Mouse (Mus musculus) liver, embryonic 13.5 days (tissue): ENCODE results near the gene Tmem215. TPM values are rescaled to one million over a fixed set of nuclear protein-coding genes. Genes with fewer than 3 reads are reported as not detected.

Experiments
- ATAC-seq: fragments of 200-750 bp; cut with Nextera tagmentation; 2 replicates; pipeline ENCODE4 v1.8.0; 2017; ENCODE audit warnings: low read depth, mild to moderate bottlenecking, moderate number of reproducible peaks, moderate library complexity
- DNase-seq: peaks from one replicate; pipeline ENCODE4 v3.0.0; 2022
- H3K27ac ChIP-seq: fragments of 300-500 bp; sonication (generic); 2 replicates; pipeline ENCODE4 v1.5.1; 2015; ENCODE audit warnings: moderate library complexity, mild to moderate bottlenecking, inconsistent platforms
- H3K27me3 ChIP-seq: fragments of 300-500 bp; sonication (generic); 2 replicates; pipeline ENCODE4 v1.6.1; 2015; ENCODE audit warnings: mild to moderate bottlenecking, inconsistent platforms
- H3K36me3 ChIP-seq: fragments of 300-500 bp; sonication (generic); 2 replicates; pipeline ENCODE4 v1.6.1; 2015; ENCODE audit warnings: mild to moderate bottlenecking, inconsistent platforms
- H3K4me1 ChIP-seq: fragments of 300-500 bp; sonication (generic); replicated peaks from 2 replicates; pipeline ENCODE4 v1.6.1; 2015; ENCODE audit warnings: inconsistent platforms
- H3K4me2 ChIP-seq: fragments of 300-500 bp; sonication (generic); 2 replicates; pipeline ENCODE4 v1.6.1; 2015; ENCODE audit warnings: inconsistent platforms, mild to moderate bottlenecking, moderate library complexity
- H3K4me3 ChIP-seq: fragments of 300-500 bp; sonication (generic); replicated peaks from 2 replicates; pipeline ENCODE4 v1.5.1; 2015; ENCODE audit warnings: mild to moderate bottlenecking, inconsistent platforms
- H3K9ac ChIP-seq: fragments of 300-500 bp; sonication (generic); 2 replicates; pipeline ENCODE4 v1.6.1; 2015; ENCODE audit warnings: mild to moderate bottlenecking, inconsistent platforms
- H3K9me3 ChIP-seq: fragments of 300-500 bp; sonication (generic); replicated peaks from 2 replicates; pipeline ENCODE4 v1.6.1; 2016; ENCODE audit warnings: inconsistent platforms
- WGBS: fragments of 180-500 bp; shearing (Covaris S2); methylation state at CpG from one replicate; pipeline ENCODE4 v1.1.7; 2015; ENCODE audit not compliant: insufficient replicate concordance; 5-methylcytosine and 5-hydroxymethylcytosine counted together
- polyA plus RNA-seq: library from polyadenylated mRNA; unstranded; fragments of >200 nt; fragmentation: Nextera tagmentation; extraction: Ambion mirVana; gene quantifications from 2 replicates; pipeline ENCODE4 v1.2.1, GENCODE M21; 2015

The Tmem215 gene
- polyA plus RNA-seq = 0.08 and 0.30 TPM in 2 replicates

DNA sequence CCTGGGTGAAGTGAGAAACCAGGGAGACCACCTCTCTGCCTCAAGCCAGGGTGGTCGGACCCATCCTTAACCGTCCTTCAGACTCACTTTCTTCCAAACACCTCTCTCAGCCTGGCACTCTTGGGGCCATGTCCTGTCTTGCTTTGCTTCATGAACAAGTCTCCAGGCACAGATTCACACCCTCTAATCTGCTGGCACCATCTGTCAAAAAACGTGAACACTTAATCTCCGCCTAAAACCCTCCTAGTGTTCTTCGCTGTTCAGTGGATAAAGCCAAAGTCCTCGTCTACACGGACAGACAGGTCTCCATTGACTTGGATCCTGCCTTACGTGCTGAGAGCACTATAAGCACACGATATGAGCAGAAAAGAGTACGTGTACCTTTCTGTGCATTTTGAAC lies at the start of gene Tmem215:
Tmem215 (plus strand) TSS at position 301 of the 400 bp plus-strand sequence.
- Histone ChIP-seq H3K27ac (no peak within 1 kb of the TSS), H3K9me3 (no peaks in the 10 kb centered on the region), H3K27me3 (peaks cover 35% of the 10 kb centered on the region), H3K4me1 (no peaks in the 10 kb centered on the region), H3K36me3 (no peaks in the 10 kb centered on the region), H3K4me3 (peak within 1 kb of the TSS; percentile 24), H3K4me2 (peak within 1 kb of the TSS; percentile 47), H3K9ac (no peak within 1 kb of the TSS)
- DNase-seq (no peak), ATAC-seq (no peak)
- WGBS = 67% methylated on average over 10 of the region's 10 CpGs

- Histone ChIP-seq H3K9me3 (0 out of 2 replicates have a peak, but pooled peaks cover 9% of the 10 kb centered on the region), H3K9ac (no peak overlapping the region), H3K27ac (no peak overlapping the region), H3K36me3 (no peaks in the 10 kb centered on the region), H3K4me1 (0 out of 2 replicates have a peak, but pooled peaks cover 2% of the 10 kb centered on the region), H3K4me2 (no peak overlapping the region), H3K4me3 (no peak overlapping the region), H3K27me3 (no peaks in the 10 kb centered on the region)
- 7% methylated on average over 5 of the region's 5 CpGs for WGBS
- ATAC-seq (no peak), DNase-seq (peak; percentile 2)
These were observed 40.1 kb upstream of the Tmem215 start for GRCm38 (mm10) chr4:40431916-40432315.

GRCm38 (mm10) chr4:40433379-40433778 lies 38.6 kb upstream of the Tmem215 start:
- WGBS = 53% methylated on average over 3 of the region's 3 CpGs
- H3K9me3 ChIP-seq = 0 out of 2 replicates have a peak, but pooled peaks cover 12% of the 10 kb centered on the region
- H3K36me3 ChIP-seq = no peaks in the 10 kb centered on the region
- no peak for DNase-seq
- H3K4me1 ChIP-seq = 0 out of 2 replicates have a peak, but pooled peaks cover 2% of the 10 kb centered on the region
- H3K9ac ChIP-seq = no peak overlapping the region
- no peak overlapping the region for H3K4me2 ChIP-seq
- H3K27ac ChIP-seq = no peak overlapping the region
- H3K27me3 ChIP-seq = no peaks in the 10 kb centered on the region
- H3K4me3 ChIP-seq = no peak overlapping the region
- no peak for ATAC-seq

DNA sequence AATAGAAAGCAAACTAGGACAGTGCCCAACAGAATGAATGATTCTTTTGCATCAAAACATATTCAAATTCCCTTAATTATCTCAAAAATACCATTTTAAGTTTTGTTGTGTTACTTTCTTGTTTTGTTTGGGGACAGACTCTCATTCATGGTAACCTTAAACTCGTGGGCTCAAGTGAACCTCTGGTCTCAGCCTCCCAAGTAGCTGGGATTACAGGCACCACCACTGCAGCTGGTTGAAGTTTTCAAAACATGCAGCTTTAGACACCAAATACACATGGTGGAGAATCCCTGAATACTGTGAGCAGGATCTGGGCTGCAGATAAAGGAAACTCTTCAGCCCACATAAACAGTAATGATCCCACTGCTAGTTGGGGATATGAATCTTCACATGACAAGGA lies 37.6 kb upstream of the Tmem215 start:
- Histone ChIP-seq H3K4me3 (no peak overlapping the region), H3K27me3 (no peaks in the 10 kb centered on the region), H3K36me3 (no peaks in the 10 kb centered on the region), H3K27ac (no peak overlapping the region), H3K9me3 (0 out of 2 replicates have a peak, but pooled peaks cover 12% of the 10 kb centered on the region), H3K4me2 (no peak overlapping the region), H3K9ac (no peak overlapping the region), H3K4me1 (0 out of 2 replicates have a peak, but pooled peaks cover 2% of the 10 kb centered on the region)
- DNase-seq (no peak), ATAC-seq (no peak)
- 49% methylated on average over 1 of the region's 1 CpGs for WGBS

- WGBS = 78% methylated on average over 9 of the region's 9 CpGs
- ATAC-seq = no peak
- no peak for DNase-seq
- H3K36me3 ChIP-seq = no peaks in the 10 kb centered on the region
- no peak overlapping the region for H3K9ac ChIP-seq
- H3K27ac ChIP-seq = no peak overlapping the region
- no peaks in the 10 kb centered on the region for H3K4me1 ChIP-seq
- H3K9me3 ChIP-seq = no peaks in the 10 kb centered on the region
- H3K27me3 ChIP-seq = no peaks in the 10 kb centered on the region
- no peak overlapping the region for H3K4me2 ChIP-seq
- H3K4me3 ChIP-seq = no peak overlapping the region
These were observed 28.4 kb upstream of the Tmem215 start for GRCm38 (mm10) chr4:40443565-40443964.

DNA sequence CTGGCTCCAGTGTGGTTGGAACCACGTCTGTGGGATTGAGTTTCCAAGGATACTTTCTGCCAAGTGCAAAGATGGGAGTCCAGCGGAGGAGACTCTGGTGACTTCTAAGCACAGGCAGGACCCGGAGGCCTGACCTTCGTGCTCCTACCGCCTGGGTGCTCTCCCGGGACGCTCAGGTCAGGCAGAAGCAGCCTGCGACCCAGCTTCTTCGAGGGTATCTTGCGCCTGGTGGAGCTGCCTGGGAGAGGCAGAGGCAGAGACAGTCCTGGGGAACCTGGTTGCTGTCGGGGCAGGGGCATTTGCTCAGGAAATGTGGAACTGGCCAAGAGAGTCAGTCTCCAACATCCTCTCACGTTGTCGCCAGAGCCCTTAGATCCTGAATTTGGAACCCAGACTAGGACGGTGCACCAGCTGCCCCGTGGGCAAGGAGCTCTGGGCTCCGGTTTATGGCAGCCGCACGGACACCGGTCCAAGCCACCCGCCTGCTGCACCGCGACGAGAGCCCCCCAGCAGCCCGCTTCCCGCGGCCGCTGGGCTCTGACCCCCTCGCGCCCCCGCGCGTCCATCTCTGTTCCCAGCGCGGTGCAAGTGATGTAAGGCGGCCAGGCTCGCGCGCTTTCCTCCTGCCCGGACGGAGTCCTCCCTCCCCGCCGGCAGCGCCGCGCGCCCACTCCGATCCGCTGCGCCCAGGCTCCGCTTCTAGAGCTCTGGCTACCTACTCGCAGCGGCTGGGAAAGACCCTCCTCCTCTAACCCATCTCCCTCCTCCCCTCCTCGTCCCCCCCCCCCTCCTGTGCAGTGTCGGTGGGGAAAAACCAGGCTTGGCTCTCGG lies 935 bp downstream of the Tmem215 start:
- H3K27me3 ChIP-seq = peaks cover 35% of the 10 kb centered on the region
- peak overlapping the region; percentile 24 for H3K4me3 ChIP-seq
- no peaks in the 10 kb centered on the region for H3K9me3 ChIP-seq
- DNase-seq = no peak
- H3K4me1 ChIP-seq = no peaks in the 10 kb centered on the region
- no peak overlapping the region for H3K9ac ChIP-seq
- H3K27ac ChIP-seq = no peak overlapping the region
- H3K36me3 ChIP-seq = no peaks in the 10 kb centered on the region
- 4% methylated on average over 55 of the region's 55 CpGs for WGBS
- peak overlapping the region; percentile 47 for H3K4me2 ChIP-seq
- no peak for ATAC-seq

GRCm38 (mm10) chr4:40473911-40474310 lies 1.9 kb downstream of the Tmem215 start:
- Histone ChIP-seq H3K9me3 (no peaks in the 10 kb centered on the region), H3K4me3 (no peak overlapping the region), H3K27ac (no peak overlapping the region), H3K27me3 (peaks cover 35% of the 10 kb centered on the region), H3K4me2 (no peak overlapping the region), H3K4me1 (no peaks in the 10 kb centered on the region), H3K36me3 (no peaks in the 10 kb centered on the region), H3K9ac (no peak overlapping the region)
- 52% methylated on average over 9 of the region's 9 CpGs for WGBS
- ATAC-seq (no peak), DNase-seq (no peak)

- no peak for DNase-seq
- 68% methylated on average over 5 of the region's 5 CpGs for WGBS
These were observed 6.0 kb downstream of the Tmem215 start for GRCm38 (mm10) chr4:40477963-40478362.

DNA sequence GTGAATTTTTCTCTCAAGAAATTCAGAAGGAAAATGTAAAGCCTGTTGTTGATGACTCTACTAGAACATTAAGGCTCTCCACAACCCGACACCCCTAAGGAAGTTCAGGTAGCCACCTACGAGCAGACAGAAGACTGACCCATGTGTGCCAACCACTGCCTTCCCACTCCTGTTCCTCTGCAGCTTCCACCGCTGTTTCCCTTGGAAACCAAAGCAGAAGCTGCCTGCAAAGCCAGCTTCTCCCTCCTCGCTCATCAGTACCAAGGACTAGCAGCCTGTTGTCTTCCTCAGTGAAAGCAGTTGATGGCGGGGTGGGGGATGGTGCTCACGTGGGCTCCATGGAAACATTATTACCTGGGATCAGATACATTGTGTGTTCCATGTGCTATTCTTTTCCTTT lies 14.6 kb downstream of the Tmem215 start:
- Histone ChIP-seq H3K4me2 (no peak overlapping the region), H3K9me3 (no peaks in the 10 kb centered on the region), H3K36me3 (no peaks in the 10 kb centered on the region), H3K27me3 (no peaks in the 10 kb centered on the region), H3K27ac (no peak overlapping the region), H3K9ac (no peak overlapping the region), H3K4me3 (no peak overlapping the region), H3K4me1 (no peaks in the 10 kb centered on the region)
- no peak for DNase-seq
- ATAC-seq = no peak
- WGBS = 53% methylated on average over 6 of the region's 6 CpGs

More at GRCm38 (mm10) chr4:40477963-40478362, 6.0 kb downstream of the Tmem215 start:
- Histone ChIP-seq H3K36me3 (no peaks in the 10 kb centered on the region), H3K27me3 (peaks cover 17% of the 10 kb centered on the region), H3K9ac (no peak overlapping the region), H3K27ac (no peak overlapping the region), H3K4me1 (no peaks in the 10 kb centered on the region), H3K4me2 (no peak overlapping the region), H3K9me3 (no peaks in the 10 kb centered on the region), H3K4me3 (no peak overlapping the region)
- ATAC-seq = no peak

GRCm38 (mm10) chr4:40491731-40492130 lies 19.8 kb downstream of the Tmem215 start:
- Histone ChIP-seq H3K36me3 (no peaks in the 10 kb centered on the region), H3K4me2 (no peak overlapping the region), H3K4me3 (no peak overlapping the region), H3K9ac (no peak overlapping the region), H3K27me3 (no peaks in the 10 kb centered on the region), H3K27ac (no peak overlapping the region), H3K9me3 (no peaks in the 10 kb centered on the region), H3K4me1 (no peaks in the 10 kb centered on the region)
- whole genome bisulfite sequencing = 70% methylated on average over 8 of the region's 8 CpGs
- no peak for ATAC-seq
- DNase-seq = no peak

- Histone ChIP-seq H3K9me3 (no peaks in the 10 kb centered on the region), H3K36me3 (no peaks in the 10 kb centered on the region), H3K4me1 (no peaks in the 10 kb centered on the region), H3K27ac (no peak overlapping the region), H3K4me2 (no peak overlapping the region), H3K27me3 (no peaks in the 10 kb centered on the region), H3K9ac (no peak overlapping the region), H3K4me3 (no peak overlapping the region)
- WGBS = 61% methylated on average over 6 of the region's 6 CpGs
- DNase-seq = no peak
- ATAC-seq = no peak
These were observed 24.4 kb downstream of the Tmem215 start for GRCm38 (mm10) chr4:40496354-40496753.

DNA sequence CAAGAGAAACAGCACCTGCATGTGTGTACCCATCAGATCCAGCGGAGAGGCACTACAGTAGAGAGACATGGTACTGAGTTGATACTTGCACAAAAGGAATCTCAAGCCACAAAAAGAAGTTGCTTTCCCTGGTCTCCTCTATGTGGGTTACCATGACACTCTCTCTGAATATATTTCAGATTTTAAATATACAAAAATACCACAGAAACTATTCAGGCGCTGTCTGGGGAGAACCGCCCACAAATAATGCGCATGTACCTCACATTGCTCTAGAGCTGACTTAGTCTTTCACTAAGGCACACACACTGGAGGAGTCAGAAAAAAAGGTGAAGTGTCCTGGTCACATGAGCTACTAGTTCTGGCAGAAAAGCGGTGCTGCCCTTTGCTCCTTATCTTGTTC lies 24.8 kb downstream of the Tmem215 start:
- H3K36me3 ChIP-seq = no peaks in the 10 kb centered on the region
- no peak for ATAC-seq
- no peak overlapping the region for H3K9ac ChIP-seq
- no peak for DNase-seq
- 83% methylated on average over 5 of the region's 5 CpGs for WGBS
- H3K27me3 ChIP-seq = no peaks in the 10 kb centered on the region
- H3K9me3 ChIP-seq = no peaks in the 10 kb centered on the region
- H3K4me3 ChIP-seq = no peak overlapping the region
- H3K4me1 ChIP-seq = no peaks in the 10 kb centered on the region
- H3K27ac ChIP-seq = no peak overlapping the region
- H3K4me2 ChIP-seq = no peak overlapping the region
